Mouse (Mus musculus): Measurements from ENCODE around the gene Cdk5rap1. TPM values are rescaled to one million over a fixed set of nuclear protein-coding genes. Genes with fewer than 3 reads are reported as not detected.
"Not testable (repeated sequence)": the region's sequence is repeated elsewhere in the genome, so short reads cannot be mapped to it uniquely, and the experiment has no call there.

Gene Cdk5rap1
- polyA plus RNA-seq, 1 experiment from 2014 or later = 18.3 TPM

DNA sequence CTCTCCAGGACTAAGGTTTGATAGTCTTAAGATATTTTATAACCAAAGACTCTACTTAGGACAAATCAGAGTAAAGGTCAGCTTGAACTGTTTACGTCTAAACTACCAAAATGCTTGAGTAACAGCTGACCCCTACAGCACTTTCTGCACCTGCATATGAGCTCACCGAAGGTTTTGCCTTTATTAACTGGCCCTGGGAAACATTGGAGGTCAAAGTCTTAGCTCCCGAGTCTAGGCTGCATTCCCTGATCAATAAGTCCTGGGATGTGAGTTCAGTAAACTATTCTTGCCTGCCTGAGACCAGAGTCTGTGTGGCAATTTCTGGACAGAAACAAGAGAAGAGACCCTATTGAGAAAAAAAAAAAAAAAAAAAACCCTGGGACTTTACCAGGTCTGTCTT lies 24.7 kb downstream of the Cdk5rap1 start:
- Histone ChIP-seq H3K9ac (ENCODE audit: low read depth, low read length) (no peak overlapping the region), H3K4me3 (ENCODE audit: low read depth, low read length) (no peak overlapping the region), H3K9me3 (replicated peaks; ENCODE audit: control insufficient read depth, low read length) (no peaks in the 10 kb centered on the region), H3K36me3 (ENCODE audit: control insufficient read depth, insufficient read depth, low read length) (peaks cover 21% of the 10 kb centered on the region), H3K4me2 (no peak overlapping the region), H3K27ac (ENCODE audit: low read depth, low read length) (no peak overlapping the region), H3K4me1 (ENCODE audit: control insufficient read depth, insufficient read depth, low read length) (no peaks in the 10 kb centered on the region), H3K27me3 (ENCODE audit: control insufficient read depth, insufficient read depth, low read length) (no peaks in the 10 kb centered on the region)
- no peak for ATAC-seq (replicated peaks; ENCODE audit: insufficient number of reproducible peaks, low FRiP score, low TSS enrichment)
- 88% methylated on average over 3 of the region's 3 CpGs for WGBS (ENCODE audit: insufficient replicate concordance)

DNA sequence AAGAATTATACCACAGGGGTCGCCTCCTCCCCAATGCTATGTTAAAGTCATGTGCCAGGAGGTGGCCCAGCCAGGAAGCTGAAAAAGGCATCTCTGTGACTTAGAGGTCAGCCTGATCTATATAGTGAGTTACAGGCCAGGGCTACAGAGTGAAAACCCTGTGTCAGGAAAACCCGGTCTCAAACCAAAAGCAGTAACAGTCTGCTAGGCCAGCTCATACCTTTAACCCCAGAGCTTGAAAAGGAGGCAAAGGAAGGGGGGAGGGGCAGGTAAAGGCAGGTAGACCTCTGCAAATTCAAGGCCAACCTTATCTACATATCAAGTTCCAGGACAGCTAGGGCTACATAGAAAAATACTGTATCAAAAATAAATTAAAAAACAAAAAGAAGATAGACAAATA lies 33.5 kb downstream of the Cdk5rap1 start:
- 66% methylated on average over 2 of the region's 2 CpGs for WGBS (ENCODE audit: insufficient replicate concordance)
- no peak overlapping the region for H3K27ac ChIP-seq (ENCODE audit: low read depth, low read length)

DNA sequence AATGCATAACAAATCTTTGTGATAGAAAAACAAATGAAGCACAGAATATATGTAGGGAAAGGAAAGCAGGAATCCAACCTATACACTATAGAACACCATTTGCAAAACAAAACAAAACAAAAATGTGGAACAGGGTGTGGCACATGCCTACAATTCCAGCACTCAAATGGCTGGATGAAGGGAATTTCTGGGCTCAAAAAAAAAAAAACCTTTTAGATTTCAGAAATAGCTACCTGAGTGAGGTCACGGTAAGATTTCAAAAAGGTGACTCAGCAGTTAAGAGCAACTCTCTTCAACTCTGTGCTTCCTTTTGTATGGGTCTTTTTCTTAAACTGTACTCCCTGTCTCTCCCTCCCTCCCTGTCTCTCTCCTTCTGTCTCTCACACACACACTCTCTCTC lies 34.6 kb downstream of the Cdk5rap1 start:
- Histone ChIP-seq H3K4me1 (ENCODE audit: control insufficient read depth, insufficient read depth, low read length) (no peaks in the 10 kb centered on the region), H3K9ac (ENCODE audit: low read depth, low read length) (no peak overlapping the region), H3K27ac (ENCODE audit: low read depth, low read length) (no peak overlapping the region), H3K27me3 (ENCODE audit: control insufficient read depth, insufficient read depth, low read length) (no peaks in the 10 kb centered on the region), H3K4me3 (ENCODE audit: low read depth, low read length) (no peak overlapping the region), H3K9me3 (replicated peaks; ENCODE audit: control insufficient read depth, low read length) (no peaks in the 10 kb centered on the region), H3K36me3 (ENCODE audit: control insufficient read depth, insufficient read depth, low read length) (peaks cover 11% of the 10 kb centered on the region; the same call in 1 of the 2 replicates), H3K4me2 (no peak overlapping the region)
- WGBS (ENCODE audit: insufficient replicate concordance) = 62% methylated on average over 1 of the region's 1 CpGs
- ATAC-seq (replicated peaks; ENCODE audit: insufficient number of reproducible peaks, low FRiP score, low TSS enrichment) = no peak

More for the DNA sequence above, 33.5 kb downstream of the Cdk5rap1 start:
- H3K27me3 ChIP-seq (ENCODE audit: control insufficient read depth, insufficient read depth, low read length) = no peaks in the 10 kb centered on the region
- no peaks in the 10 kb centered on the region for H3K4me1 ChIP-seq (ENCODE audit: control insufficient read depth, insufficient read depth, low read length)
- no peak overlapping the region for H3K4me3 ChIP-seq (ENCODE audit: low read depth, low read length)
- peaks cover 11% of the 10 kb centered on the region; the same call in 1 of the 2 replicates for H3K36me3 ChIP-seq (ENCODE audit: control insufficient read depth, insufficient read depth, low read length)
- no peak overlapping the region for H3K9ac ChIP-seq (ENCODE audit: low read depth, low read length)
- ATAC-seq (replicated peaks; ENCODE audit: insufficient number of reproducible peaks, low FRiP score, low TSS enrichment) = no peak
- no peak overlapping the region for H3K4me2 ChIP-seq
- no peaks in the 10 kb centered on the region for H3K9me3 ChIP-seq (replicated peaks; ENCODE audit: control insufficient read depth, low read length)

DNA sequence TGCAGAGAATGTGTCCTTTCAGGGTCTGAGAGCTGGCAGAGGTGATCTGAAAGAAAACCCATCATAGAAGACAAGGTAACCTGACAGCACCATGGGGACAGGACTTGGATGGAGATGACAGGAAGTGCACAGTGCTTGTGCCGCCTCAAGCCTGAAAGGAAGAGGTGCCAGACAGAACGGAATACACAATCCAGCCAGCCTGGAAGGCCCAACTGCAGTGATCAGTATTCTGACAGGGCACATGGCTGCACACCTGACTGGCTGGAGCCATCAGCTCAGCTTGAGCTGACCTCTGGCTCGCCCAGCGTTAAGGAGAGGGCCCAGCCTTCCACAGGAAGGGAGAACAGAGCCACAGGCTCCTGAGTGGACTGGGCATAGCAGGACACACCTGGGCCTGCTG lies 37.2 kb downstream of the Cdk5rap1 start:
- no peak overlapping the region for H3K9ac ChIP-seq (ENCODE audit: low read depth, low read length)
- no peaks in the 10 kb centered on the region for H3K27me3 ChIP-seq (ENCODE audit: control insufficient read depth, insufficient read depth, low read length)
- no peak overlapping the region for H3K4me2 ChIP-seq
- no peak for ATAC-seq (replicated peaks; ENCODE audit: insufficient number of reproducible peaks, low FRiP score, low TSS enrichment)
- H3K27ac ChIP-seq (ENCODE audit: low read depth, low read length) = no peak overlapping the region
- no peak overlapping the region for H3K4me3 ChIP-seq (ENCODE audit: low read depth, low read length)
- H3K36me3 ChIP-seq (ENCODE audit: control insufficient read depth, insufficient read depth, low read length) = peaks cover 7% of the 10 kb centered on the region; the same call in 1 of the 2 replicates
- WGBS (ENCODE audit: insufficient replicate concordance) = 77% methylated on average over 4 of the region's 4 CpGs
- H3K9me3 ChIP-seq (replicated peaks; ENCODE audit: control insufficient read depth, low read length) = no peaks in the 10 kb centered on the region
- H3K4me1 ChIP-seq (ENCODE audit: control insufficient read depth, insufficient read depth, low read length) = no peaks in the 10 kb centered on the region

DNA sequence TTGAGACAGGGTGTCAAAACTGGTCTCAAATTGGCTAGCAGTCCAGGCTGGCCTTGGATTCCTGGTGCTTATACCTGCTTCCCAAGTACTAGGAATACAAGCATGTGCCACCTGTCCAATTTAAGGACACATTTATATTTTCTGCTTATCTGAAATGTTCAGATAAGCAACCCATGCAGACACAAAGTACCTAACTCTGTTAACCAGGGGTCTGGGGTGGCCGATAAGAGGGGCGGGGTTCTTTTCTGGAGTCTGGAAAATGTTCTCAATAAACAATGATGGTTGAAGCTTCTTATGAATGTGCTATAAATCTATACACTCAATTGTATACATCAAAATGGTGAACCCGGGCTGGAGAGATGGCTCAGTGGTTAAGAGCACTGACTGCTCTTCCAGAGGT lies 46.0 kb downstream of the Cdk5rap1 start:
- Histone ChIP-seq H3K36me3 (ENCODE audit: control insufficient read depth, insufficient read depth, low read length) (no peaks in the 10 kb centered on the region), H3K27me3 (ENCODE audit: control insufficient read depth, insufficient read depth, low read length) (no peaks in the 10 kb centered on the region), H3K9ac (ENCODE audit: low read depth, low read length) (no peak overlapping the region), H3K9me3 (replicated peaks; ENCODE audit: control insufficient read depth, low read length) (no peaks in the 10 kb centered on the region), H3K4me3 (ENCODE audit: low read depth, low read length) (no peak overlapping the region), H3K4me1 (ENCODE audit: control insufficient read depth, insufficient read depth, low read length) (no peaks in the 10 kb centered on the region), H3K27ac (ENCODE audit: low read depth, low read length) (no peak overlapping the region), H3K4me2 (no peak overlapping the region)
- WGBS (ENCODE audit: insufficient replicate concordance) = 70% methylated on average over 3 of the region's 3 CpGs
- 0 out of 2 replicates have a peak, but pooled peaks have one; percentile 26 for ATAC-seq (replicated peaks; ENCODE audit: insufficient number of reproducible peaks, low FRiP score, low TSS enrichment)

DNA sequence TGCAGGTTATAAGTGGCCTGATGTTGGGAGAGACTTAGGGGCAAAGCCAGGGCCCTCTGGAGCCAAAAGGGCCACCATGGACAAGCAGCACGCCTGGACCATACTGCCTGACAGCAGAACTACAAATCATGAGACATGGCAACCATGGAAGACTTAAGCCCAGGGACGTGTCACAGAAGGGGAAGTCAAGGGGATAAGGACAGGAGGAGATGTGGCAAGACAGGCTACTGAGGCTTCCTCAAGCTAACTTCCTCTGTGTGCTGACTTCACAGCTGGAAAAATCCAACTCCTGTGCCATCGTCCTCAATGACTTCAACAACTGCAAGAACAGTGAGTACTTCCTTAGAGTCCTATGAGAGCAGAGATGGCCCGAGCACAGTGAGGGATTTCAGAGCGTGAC lies 59.0 kb downstream of the Cdk5rap1 start:
- 70% methylated on average over 5 of the region's 5 CpGs for WGBS (ENCODE audit: insufficient replicate concordance)
- H3K4me1 ChIP-seq (ENCODE audit: control insufficient read depth, insufficient read depth, low read length); H3K9ac ChIP-seq (ENCODE audit: low read depth, low read length); H3K27ac ChIP-seq (ENCODE audit: low read depth, low read length); H3K27me3 ChIP-seq (ENCODE audit: control insufficient read depth, insufficient read depth, low read length); H3K36me3 ChIP-seq (ENCODE audit: control insufficient read depth, insufficient read depth, low read length); H3K9me3 ChIP-seq (replicated peaks; ENCODE audit: control insufficient read depth, low read length); H3K4me2 ChIP-seq; H3K4me3 ChIP-seq (ENCODE audit: low read depth, low read length); ATAC-seq (replicated peaks; ENCODE audit: insufficient number of reproducible peaks, low FRiP score, low TSS enrichment): not testable (repeated sequence)

DNA sequence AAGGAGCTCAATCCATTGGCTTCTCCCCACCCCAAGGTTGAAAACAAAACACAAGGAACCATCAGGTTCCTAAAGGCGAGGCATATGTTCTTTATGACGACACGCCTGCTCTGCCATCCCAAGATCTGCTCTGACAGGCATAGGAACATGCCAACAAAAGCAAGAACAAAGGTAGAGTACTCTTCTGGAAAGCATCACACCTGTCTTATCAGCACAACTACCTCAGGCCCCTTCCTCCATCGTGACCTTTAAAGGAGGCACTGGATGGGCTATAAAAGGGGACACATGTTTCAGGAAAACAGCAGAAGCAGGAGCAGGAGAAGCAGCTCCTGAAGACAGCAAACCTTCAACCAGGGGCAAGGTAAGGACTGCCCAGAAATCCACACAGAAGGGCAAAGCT lies 65.9 kb downstream of the Cdk5rap1 start, which contains the start of gene Bpifb9b:
TSS of gene Bpifb9b (plus strand) at position 301 of the 400 bp plus-strand sequence.
- H3K36me3 ChIP-seq (ENCODE audit: control insufficient read depth, insufficient read depth, low read length); H3K9ac ChIP-seq (ENCODE audit: low read depth, low read length); H3K4me2 ChIP-seq; ATAC-seq (replicated peaks; ENCODE audit: insufficient number of reproducible peaks, low FRiP score, low TSS enrichment); H3K9me3 ChIP-seq (replicated peaks; ENCODE audit: control insufficient read depth, low read length); H3K4me3 ChIP-seq (ENCODE audit: low read depth, low read length); H3K27me3 ChIP-seq (ENCODE audit: control insufficient read depth, insufficient read depth, low read length); H3K4me1 ChIP-seq (ENCODE audit: control insufficient read depth, insufficient read depth, low read length); H3K27ac ChIP-seq (ENCODE audit: low read depth, low read length): not testable (repeated sequence)
- 75% methylated on average over 4 of the region's 4 CpGs for WGBS (ENCODE audit: insufficient replicate concordance)

DNA sequence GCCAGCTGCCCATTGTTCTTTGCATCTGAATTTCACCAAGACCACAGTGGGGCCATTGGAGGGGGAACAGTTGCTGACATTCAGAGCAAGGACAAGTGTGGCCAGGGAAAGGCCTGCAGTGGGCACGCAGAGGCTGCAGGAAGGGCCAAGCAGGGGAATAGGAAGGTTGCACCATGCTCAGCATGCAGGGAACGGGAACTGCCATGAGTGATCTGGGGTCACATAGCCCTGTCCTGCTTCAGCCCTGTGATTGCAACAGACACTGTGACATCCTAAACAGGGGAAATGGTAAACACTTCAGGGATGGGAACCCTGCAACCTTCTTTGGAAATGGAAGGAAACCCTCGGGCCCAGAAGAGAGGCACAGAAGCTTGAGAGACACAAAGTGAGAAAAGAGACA lies 68.2 kb downstream of the Cdk5rap1 start:
- H3K36me3 ChIP-seq (ENCODE audit: control insufficient read depth, insufficient read depth, low read length); H3K4me1 ChIP-seq (ENCODE audit: control insufficient read depth, insufficient read depth, low read length); H3K4me2 ChIP-seq; H3K9me3 ChIP-seq (replicated peaks; ENCODE audit: control insufficient read depth, low read length); H3K4me3 ChIP-seq (ENCODE audit: low read depth, low read length); H3K9ac ChIP-seq (ENCODE audit: low read depth, low read length); ATAC-seq (replicated peaks; ENCODE audit: insufficient number of reproducible peaks, low FRiP score, low TSS enrichment); H3K27ac ChIP-seq (ENCODE audit: low read depth, low read length); H3K27me3 ChIP-seq (ENCODE audit: control insufficient read depth, insufficient read depth, low read length): not testable (repeated sequence)
- WGBS (ENCODE audit: insufficient replicate concordance) = 88% methylated on average over 1 of the region's 3 CpGs

DNA sequence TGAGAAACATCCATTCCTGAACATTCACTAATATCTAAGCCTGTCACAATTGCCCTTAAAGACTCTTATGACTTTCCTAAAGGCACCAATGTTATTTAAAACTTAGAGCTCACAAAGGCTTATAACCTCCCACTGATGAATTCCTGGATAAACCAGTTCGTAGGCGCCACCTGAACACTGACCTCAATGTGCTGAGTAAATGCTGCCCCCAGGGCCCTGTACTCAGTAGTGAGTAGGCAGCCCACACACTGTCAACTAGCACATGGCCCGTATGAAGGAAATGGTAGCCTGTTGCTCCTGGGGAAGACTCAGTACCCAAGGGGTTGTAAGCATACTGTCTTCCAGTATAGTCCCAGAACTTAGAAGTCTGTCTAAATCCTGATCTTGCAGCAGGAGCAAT lies 71.0 kb downstream of the Cdk5rap1 start:
- H3K27me3 ChIP-seq (ENCODE audit: control insufficient read depth, insufficient read depth, low read length) = no peaks in the 10 kb centered on the region
- no peaks in the 10 kb centered on the region for H3K9me3 ChIP-seq (replicated peaks; ENCODE audit: control insufficient read depth, low read length)
- H3K27ac ChIP-seq (ENCODE audit: low read depth, low read length) = no peak overlapping the region
- no peak overlapping the region for H3K4me2 ChIP-seq
- no peak overlapping the region for H3K9ac ChIP-seq (ENCODE audit: low read depth, low read length)
- no peak overlapping the region for H3K4me3 ChIP-seq (ENCODE audit: low read depth, low read length)
- H3K36me3 ChIP-seq (ENCODE audit: control insufficient read depth, insufficient read depth, low read length) = no peaks in the 10 kb centered on the region
- ATAC-seq (replicated peaks; ENCODE audit: insufficient number of reproducible peaks, low FRiP score, low TSS enrichment) = no peak
- H3K4me1 ChIP-seq (ENCODE audit: control insufficient read depth, insufficient read depth, low read length) = 0 out of 2 replicates have a peak, but pooled peaks cover 2% of the 10 kb centered on the region
- WGBS (ENCODE audit: insufficient replicate concordance) = 77% methylated on average over 3 of the region's 3 CpGs

All from heart, embryonic 11.5 days (tissue).